Mouse (Mus musculus) heart, postnatal 4 days (tissue): ENCODE results near the gene Kbtbd6. TPM values are rescaled to one million over a fixed set of nuclear protein-coding genes. Genes with fewer than 3 reads are reported as not detected.
"Not testable (repeated sequence)": the region's sequence is repeated elsewhere in the genome, so short reads cannot be mapped to it uniquely, and the experiment has no call there.

ENCODE experiments used
- DNase-seq: peaks from one replicate; pipeline ENCODE4 v3.0.0; 2021
- total RNA-seq, 2 experiments: library from RNA; stranded (reverse); gene quantifications; 2 replicates each; pipeline ENCODE4 v1.2.3; 2021

The Kbtbd6 gene
- 1 to 10 TPM in 1 of 2 experiments, under 1 TPM in 1; 0.95 to 1.5 TPM for total RNA-seq

GRCm38 (mm10) chr14:79451681-79452590 is at the start of gene Kbtbd6:
Gene Kbtbd6 (plus strand): TSS chr14:79451835.
- peak; percentile 80 for DNase-seq

DNA sequence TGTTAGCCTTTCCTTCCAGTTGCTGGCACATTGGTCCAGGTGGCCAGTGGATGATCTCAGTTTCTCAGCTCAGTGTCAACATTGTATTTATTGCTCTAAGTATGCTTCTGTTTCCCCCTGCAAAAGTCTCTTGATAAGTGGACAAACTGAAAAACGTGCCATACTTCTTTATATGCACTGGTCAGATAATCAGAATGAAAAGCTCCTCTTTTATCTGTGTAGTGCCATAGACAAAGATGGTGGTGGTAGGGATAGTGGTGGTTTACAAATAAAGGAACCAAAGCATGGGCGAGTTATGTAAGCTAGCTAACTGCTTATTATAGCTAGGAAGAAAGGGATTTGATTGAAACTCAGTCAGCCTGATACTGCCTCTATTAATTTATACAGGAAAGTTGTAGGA is 44.0 kb upstream of the Kbtbd6 start:
- no peak for DNase-seq

- DNase-seq: no peak
Observed at GRCm38 (mm10) chr14:79409278-79409830, 42.3 kb upstream of the Kbtbd6 start.

DNA sequence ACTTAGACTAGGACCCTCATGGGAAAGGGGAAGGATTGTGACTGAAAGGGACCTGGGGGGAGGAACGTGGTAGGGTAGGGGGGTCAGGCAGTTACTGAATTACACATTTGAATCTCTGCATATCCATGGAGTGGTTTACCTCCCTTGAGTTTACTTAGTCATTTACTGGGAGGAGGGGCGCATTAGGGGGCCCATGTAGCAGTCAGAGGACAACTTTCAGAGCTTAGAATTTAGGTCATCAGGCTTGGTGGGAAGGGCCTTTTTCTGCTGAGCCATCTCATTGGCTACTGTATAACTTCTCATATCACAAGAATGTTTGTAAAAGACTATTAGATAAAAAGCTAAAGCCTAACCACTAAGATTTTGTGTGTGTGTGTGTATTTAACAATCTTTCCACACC is 41.0 kb upstream of the Kbtbd6 start:
- DNase-seq: no peak

DNA sequence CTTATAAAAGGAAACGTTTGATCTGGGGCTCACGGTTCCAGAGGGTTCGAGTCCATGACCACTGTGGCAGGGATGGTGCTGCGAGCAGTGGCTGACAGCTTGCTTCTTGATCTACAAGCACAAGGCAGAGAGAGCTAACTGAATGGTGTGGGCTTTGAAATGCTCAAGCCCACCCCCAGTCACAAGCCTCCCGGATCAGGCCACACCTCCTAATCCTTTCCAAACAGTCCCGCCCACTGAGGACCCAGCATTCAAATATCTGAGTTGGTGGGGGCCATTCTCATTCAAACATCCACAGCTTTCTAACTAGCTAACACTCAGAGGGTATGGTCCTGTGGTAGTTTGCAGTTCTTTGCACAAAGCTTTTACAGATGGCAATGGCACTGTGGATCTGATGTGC is 38.5 kb upstream of the Kbtbd6 start:
- no peak for DNase-seq

DNA sequence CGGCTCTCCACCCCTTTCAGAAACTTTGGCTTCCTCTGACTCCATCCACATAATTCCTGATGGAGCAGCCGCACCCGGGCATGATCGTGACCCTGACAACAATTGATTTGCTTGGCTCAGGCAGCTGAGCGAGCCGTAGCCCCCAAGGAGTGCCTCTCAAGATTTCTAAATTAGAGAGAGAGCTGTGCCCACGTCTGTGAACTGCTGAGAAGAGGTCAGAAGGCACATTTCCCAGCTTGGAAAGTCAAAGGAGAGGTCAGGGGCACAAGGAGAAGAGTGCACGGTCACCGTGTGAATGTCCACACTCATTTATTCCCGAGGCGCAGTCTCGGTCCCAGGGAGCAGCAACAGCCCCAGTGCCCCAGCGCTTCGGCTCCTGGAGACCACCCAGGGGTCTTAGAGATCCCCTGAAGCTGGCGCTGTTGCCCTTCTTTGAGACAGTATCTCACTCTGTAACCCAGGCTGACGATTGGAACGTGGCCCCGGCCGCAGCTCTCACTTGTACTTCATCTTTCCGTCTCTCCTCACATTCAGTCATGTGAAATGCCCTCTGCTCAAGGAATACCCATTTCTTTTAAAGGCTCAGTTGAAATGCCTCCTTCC is 31.5 kb upstream of the Kbtbd6 start:
- no peak for DNase-seq

DNA sequence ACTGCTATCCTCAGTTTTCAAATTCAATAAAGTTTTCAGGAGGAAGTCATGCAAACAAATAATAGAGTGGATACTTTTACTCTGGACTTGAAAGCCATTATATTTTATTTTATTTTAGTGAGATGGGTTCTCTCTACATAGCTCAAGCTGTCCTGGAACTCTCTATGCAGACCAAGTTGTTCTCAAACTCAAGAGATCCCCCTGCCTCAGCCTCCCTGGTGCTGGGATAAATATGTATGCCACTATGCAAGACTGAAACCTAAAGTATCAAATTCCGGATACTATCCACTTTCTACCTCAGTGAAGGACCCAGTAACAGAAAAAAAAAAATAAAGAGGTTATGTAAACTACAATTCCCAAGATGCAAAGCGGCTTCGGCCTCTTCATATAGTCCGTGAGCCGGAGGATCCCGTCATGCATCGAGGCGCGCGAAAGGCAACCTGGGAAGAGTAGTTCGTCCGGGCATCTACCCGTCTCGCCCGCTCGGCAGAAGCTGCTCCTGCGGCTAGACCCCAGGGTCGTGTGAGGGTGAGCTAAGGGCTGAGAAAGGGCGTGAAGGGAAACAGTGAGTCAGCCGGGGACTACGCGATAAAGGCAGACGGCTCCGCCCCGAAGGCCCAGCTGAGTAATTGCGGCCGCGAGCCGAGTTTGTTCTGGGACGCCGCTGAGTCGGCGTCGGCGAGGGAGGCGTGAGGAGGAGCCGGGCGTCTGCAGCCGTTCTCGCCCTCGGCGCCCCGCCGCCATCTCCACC is 25.5 kb upstream of the Kbtbd6 start, which contains the start of gene Kbtbd7:
Kbtbd7 (plus strand) TSS at position 533 of the 751 bp plus-strand sequence.
- DNase-seq: peak; percentile 95

DNA sequence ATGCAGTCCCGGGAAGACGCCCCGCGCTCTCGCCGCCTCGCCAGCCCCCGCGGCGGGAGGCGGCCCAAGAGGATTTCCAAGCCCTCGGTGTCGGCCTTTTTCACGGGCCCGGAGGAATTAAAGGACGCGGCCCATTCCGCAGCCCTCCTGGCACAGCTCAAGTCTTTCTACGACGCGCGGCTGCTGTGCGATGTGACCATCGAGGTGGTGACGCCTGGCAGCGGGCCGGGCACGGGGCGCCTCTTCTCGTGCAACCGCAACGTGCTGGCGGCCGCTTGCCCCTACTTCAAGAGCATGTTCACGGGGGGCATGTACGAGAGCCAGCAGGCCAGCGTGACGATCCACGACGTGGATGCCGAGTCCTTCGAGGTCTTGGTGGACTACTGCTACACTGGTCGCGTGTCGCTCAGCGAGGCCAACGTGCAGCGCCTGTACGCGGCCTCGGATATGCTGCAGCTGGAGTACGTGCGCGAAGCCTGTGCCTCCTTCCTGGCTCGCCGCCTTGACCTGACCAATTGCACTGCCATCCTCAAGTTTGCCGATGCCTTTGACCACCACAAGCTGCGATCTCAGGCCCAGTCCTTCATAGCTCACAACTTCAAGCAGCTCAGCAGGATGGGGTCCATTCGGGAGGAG is 24.8 kb upstream of the Kbtbd6 start:
- peak; percentile 15 for DNase-seq

- no peak for DNase-seq
Observed at GRCm38 (mm10) chr14:79434068-79434467, 17.6 kb upstream of the Kbtbd6 start.

GRCm38 (mm10) chr14:79440655-79441054 is 11.0 kb upstream of the Kbtbd6 start:
- no peak for DNase-seq

- no peak for DNase-seq
Observed at GRCm38 (mm10) chr14:79441441-79441840, 10.2 kb upstream of the Kbtbd6 start.

- DNase-seq: no peak
Observed at GRCm38 (mm10) chr14:79444601-79445000, 7.0 kb upstream of the Kbtbd6 start.

DNA sequence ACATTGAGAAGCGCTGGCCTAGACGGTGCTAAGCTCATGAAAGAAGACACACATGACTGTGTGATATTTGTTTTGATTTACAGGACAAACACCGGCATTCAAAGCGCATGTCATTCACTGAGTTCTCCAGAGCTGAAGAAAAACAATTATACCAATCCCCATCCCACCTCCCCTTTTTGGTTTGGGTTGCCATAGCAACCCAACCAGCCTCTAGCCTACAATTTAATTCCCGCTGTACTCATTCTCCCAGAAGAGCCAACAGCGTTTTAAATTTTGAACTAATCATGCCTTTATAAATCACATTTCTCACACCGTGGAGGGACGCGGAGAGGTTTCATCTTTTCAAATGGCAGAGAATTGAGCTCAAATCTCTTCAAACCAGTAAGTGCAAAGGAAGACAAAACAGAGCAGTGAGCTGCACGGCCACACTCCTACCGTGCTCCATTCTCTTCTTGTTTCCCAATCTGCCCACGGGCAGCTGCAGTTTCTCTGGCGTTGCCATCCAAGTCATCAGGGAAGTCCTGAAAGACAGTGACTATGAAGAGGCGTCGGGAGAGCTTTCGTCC is 6.5 kb upstream of the Kbtbd6 start:
- DNase-seq: no peak

- not testable (repeated sequence) for DNase-seq
Observed at GRCm38 (mm10) chr14:79452591-79452934, 928 bp downstream of the Kbtbd6 start.

GRCm38 (mm10) chr14:79460401-79460800 is 8.8 kb downstream of the Kbtbd6 start:
- no peak for DNase-seq

- no peak for DNase-seq
Observed at GRCm38 (mm10) chr14:79460988-79461387, 9.4 kb downstream of the Kbtbd6 start.

- DNase-seq: no peak
Observed at GRCm38 (mm10) chr14:79465623-79466022, 14.0 kb downstream of the Kbtbd6 start.

DNA sequence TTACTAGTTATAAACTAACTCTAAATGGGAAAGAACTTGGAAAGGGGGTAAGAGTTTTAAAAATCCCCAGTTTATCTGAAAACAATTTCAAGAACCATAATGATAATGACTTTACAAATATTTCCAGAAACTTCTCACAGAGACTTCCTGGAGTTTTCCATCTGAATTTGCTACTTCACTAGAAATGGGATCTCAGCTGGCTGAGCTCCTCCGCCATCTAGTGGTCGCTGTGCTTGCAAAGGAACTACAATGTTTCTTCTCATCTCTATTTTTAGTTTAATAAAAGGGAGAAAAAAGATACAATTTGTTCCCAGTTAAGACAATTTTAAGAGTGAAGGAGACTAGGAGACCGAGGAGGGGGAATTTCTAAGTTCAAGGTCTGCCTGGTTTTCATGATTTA is 16.0 kb downstream of the Kbtbd6 start:
- peak; percentile 73 for DNase-seq

DNA sequence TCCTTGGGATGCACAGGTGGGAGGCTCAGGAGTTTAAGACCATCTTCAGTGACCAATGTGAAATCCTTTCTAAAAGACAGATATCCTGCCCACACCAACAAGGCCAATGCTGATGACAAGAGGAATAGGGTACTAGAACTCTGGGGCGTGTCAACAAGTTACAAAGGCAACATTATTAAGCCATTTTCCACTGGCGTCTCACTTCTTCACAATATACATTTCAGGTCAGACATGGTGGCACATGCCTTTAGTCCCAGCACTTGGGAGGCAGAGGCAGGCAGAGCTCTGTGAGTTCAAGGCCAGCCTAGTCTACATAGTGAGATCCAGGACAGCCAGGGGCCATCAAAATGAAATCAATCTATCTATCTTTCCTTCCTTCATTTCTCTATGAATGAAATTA is 21.7 kb downstream of the Kbtbd6 start:
- DNase-seq: no peak

DNA sequence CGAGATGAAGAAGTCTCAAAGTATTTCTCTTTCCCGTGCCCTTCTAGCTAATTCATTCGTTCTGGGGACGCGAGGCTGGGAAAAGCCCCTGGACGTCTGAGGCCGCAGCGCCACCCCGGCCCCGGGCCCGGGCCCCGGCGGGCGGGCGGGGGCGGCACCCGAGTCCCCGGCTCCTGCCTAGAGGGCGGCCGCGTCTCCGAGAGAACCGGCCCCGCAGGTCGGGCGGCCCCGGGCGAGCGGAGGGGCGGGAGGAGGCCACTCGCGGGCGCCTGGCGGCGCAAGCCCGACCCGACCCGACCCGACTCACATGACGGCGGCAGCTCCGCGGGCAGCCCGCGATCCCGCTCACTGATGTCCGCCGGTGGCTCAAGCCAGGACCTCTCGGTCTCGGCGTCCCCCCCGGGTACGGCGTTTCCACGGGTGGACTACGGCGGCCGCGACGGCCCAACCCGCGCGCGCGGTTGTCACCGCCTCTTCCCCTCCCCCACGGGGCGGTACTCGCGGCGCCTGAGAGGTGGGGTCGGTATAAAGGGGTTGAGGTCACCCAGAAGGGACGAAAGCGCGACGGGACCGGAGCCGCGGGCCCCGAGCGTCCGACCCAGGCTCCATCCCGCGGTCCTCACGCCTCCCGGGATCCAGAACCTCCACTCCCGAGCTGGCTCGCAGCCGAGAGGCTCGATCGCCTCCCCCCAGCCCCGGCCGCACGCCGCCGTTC is 29.1 kb downstream of the Kbtbd6 start, which contains the start of gene Elf1:
Elf1 (plus strand) TSS at position 571 of the 715 bp plus-strand sequence.
- DNase-seq: peak; percentile 98
